Mouse (Mus musculus) retina, postnatal 1 day (tissue): ENCODE measurements around the gene Ttc6.
A peak's percentile ranks its signal among the peaks of the same experiment; 100 is the strongest.

Source experiments
- DNase-seq: peaks from one replicate; pipeline ENCODE4 v3.0.0-alpha.2; 2012

Ttc6 gene

GRCm38 (mm10) chr12:57545371-57546241 is 18.3 kb upstream of the Ttc6 start:
- peak; percentile 61 for DNase-seq

- peak; percentile 42 for DNase-seq
These were observed 17.3 kb upstream of the Ttc6 start, which contains the start of gene Foxa1 for GRCm38 (mm10) chr12:57546415-57547201. Foxa1 (minus strand) TSS chr12:57546916.

- peak; percentile 21 for DNase-seq
These were observed 16.0 kb upstream of the Ttc6 start for GRCm38 (mm10) chr12:57547890-57548289.

- peak; percentile 68 for DNase-seq
These were observed 15.4 kb upstream of the Ttc6 start for GRCm38 (mm10) chr12:57548352-57548980.

GRCm38 (mm10) chr12:57548981-57549666 is 14.8 kb upstream of the Ttc6 start:
- peak; percentile 44 for DNase-seq

GRCm38 (mm10) chr12:57549667-57550160 is 14.2 kb upstream of the Ttc6 start:
- DNase-seq = no peak

- peak; percentile 18 for DNase-seq
These were observed 13.6 kb upstream of the Ttc6 start for GRCm38 (mm10) chr12:57550181-57550808.

GRCm38 (mm10) chr12:57550881-57551280 is 13.0 kb upstream of the Ttc6 start:
- DNase-seq = peak; percentile 16

- no peak for DNase-seq
These were observed 11.6 kb upstream of the Ttc6 start for GRCm38 (mm10) chr12:57552286-57552685.

GRCm38 (mm10) chr12:57554091-57554490 is 9.8 kb upstream of the Ttc6 start:
- no peak for DNase-seq

GRCm38 (mm10) chr12:57571773-57572172 is 7.9 kb downstream of the Ttc6 start:
- DNase-seq = no peak

GRCm38 (mm10) chr12:57572415-57572814 is 8.5 kb downstream of the Ttc6 start:
- DNase-seq = no peak

- DNase-seq = peak; percentile 76
These were observed 12.2 kb downstream of the Ttc6 start for GRCm38 (mm10) chr12:57575931-57576628.

GRCm38 (mm10) chr12:57607624-57608023 is 43.7 kb downstream of the Ttc6 start:
- no peak for DNase-seq

- DNase-seq = no peak
These were observed 51.2 kb downstream of the Ttc6 start for GRCm38 (mm10) chr12:57615137-57615536.

GRCm38 (mm10) chr12:57622030-57622429 is 58.1 kb downstream of the Ttc6 start:
- DNase-seq = no peak

GRCm38 (mm10) chr12:57623264-57623663 is 59.4 kb downstream of the Ttc6 start:
- DNase-seq = no peak

GRCm38 (mm10) chr12:57624011-57624608 is 60.2 kb downstream of the Ttc6 start:
- no peak for DNase-seq

- DNase-seq = no peak
These were observed 86.1 kb downstream of the Ttc6 start for GRCm38 (mm10) chr12:57650011-57650410.

GRCm38 (mm10) chr12:57650677-57651076 is 86.8 kb downstream of the Ttc6 start:
- no peak for DNase-seq
